In genomic region chr11:100113742-100114029, GRCm38 (mm10) we compare ENCODE assay signal across 24 mouse cellular contexts. TPM values are rescaled to one million over a fixed set of nuclear protein-coding genes. Genes with fewer than 3 reads are reported as not detected.
DNase-seq lines count a peak whose midpoint lies in the region; ATAC-seq and TF ChIP-seq lines count a peak whose summit lies in the region.
"Had no signal": no experiment of that assay in that cellular context is flagged by ENCODE, and none has a peak within 500 bp of the region (broad histone marks: within the 10 kb centered on the region; RNA-seq: fewer than 3 reads in every experiment).

No protein-coding gene starts in this region.

- H3K27ac ChIP-seq in lung, postnatal 0 days (ENCODE audit: low read length): no peak overlapping the region
- no peak overlapping the region for H3K27ac ChIP-seq in midbrain, embryonic 16.5 days (ENCODE audit: low read length)
- H3K27ac ChIP-seq: forebrain, embryonic 12.5 days; hindbrain, embryonic 13.5 days; liver, embryonic 12.5 days had no signal

- peak; percentile 54 for TF ChIP-seq EP300 in lung, postnatal 0 days (IDR thresholded peaks at IDR 0.05)

- 45% methylated on average over 2 of the region's 2 CpGs for WGBS in lung, postnatal 0 days
- 66% methylated on average over 2 of the region's 2 CpGs for WGBS in midbrain, embryonic 16.5 days

- ATAC-seq in lung, postnatal 0 days: peak; percentile 85
- no peak for ATAC-seq in midbrain, embryonic 16.5 days
- ATAC-seq: liver, embryonic 12.5 days had no signal

- H3K4me2 ChIP-seq in lung, postnatal 0 days (replicated peaks; ENCODE audit: low read depth, low read length): no peak overlapping the region
- H3K4me2 ChIP-seq in midbrain, embryonic 16.5 days (ENCODE audit: low read length): no peak overlapping the region
- H3K4me2 ChIP-seq: forebrain, embryonic 12.5 days; hindbrain, embryonic 13.5 days; liver, embryonic 12.5 days had no signal

- H3K9ac ChIP-seq in lung, postnatal 0 days (replicated peaks; ENCODE audit: low read depth): no peak overlapping the region
- H3K9ac ChIP-seq in midbrain, embryonic 16.5 days (ENCODE audit: low read depth, low read length): no peak overlapping the region
- H3K9ac ChIP-seq: forebrain, embryonic 12.5 days; hindbrain, embryonic 13.5 days; liver, embryonic 12.5 days had no signal

- no peaks in the 10 kb centered on the region for H3K27me3 ChIP-seq in lung, postnatal 0 days (replicated peaks; ENCODE audit: insufficient read depth, low read length)
- H3K27me3 ChIP-seq in midbrain, embryonic 16.5 days (ENCODE audit: control insufficient read depth, insufficient read depth, low read depth, low read length): no peaks in the 10 kb centered on the region
- H3K27me3 ChIP-seq: forebrain, embryonic 12.5 days; hindbrain, embryonic 13.5 days; liver, embryonic 12.5 days had no signal

- H3K4me3 ChIP-seq in lung, postnatal 0 days (ENCODE audit: low read depth, low read length): no peak overlapping the region
- H3K4me3 ChIP-seq in midbrain, embryonic 16.5 days (ENCODE audit: low read depth, low read length): no peak overlapping the region
- H3K4me3 ChIP-seq: forebrain, embryonic 12.5 days; hindbrain, embryonic 13.5 days; liver, embryonic 12.5 days had no signal

- no peaks in the 10 kb centered on the region for H3K36me3 ChIP-seq in lung, postnatal 0 days (ENCODE audit: insufficient read depth, low read length)
- H3K36me3 ChIP-seq in midbrain, embryonic 16.5 days (ENCODE audit: control insufficient read depth, insufficient read depth, low read length): no peaks in the 10 kb centered on the region
- H3K36me3 ChIP-seq: forebrain, embryonic 12.5 days; hindbrain, embryonic 13.5 days; liver, embryonic 12.5 days had no signal

- TF ChIP-seq CTCF in lung, postnatal 0 days (IDR thresholded peaks at IDR 0.05): no peak

- no peaks in the 10 kb centered on the region for H3K9me3 ChIP-seq in lung, postnatal 0 days (ENCODE audit: low read length)
- H3K9me3 ChIP-seq in midbrain, embryonic 16.5 days (replicated peaks; ENCODE audit: control insufficient read depth, low read length, poor library complexity, severe bottlenecking): no peaks in the 10 kb centered on the region
- H3K9me3 ChIP-seq: forebrain, embryonic 12.5 days; hindbrain, embryonic 13.5 days; liver, embryonic 12.5 days had no signal

- H3K4me1 ChIP-seq in lung, postnatal 0 days (ENCODE audit: insufficient read depth, low read depth, low read length): no peaks in the 10 kb centered on the region
- no peaks in the 10 kb centered on the region for H3K4me1 ChIP-seq in midbrain, embryonic 16.5 days (ENCODE audit: control insufficient read depth, insufficient read depth, low read length)
- H3K4me1 ChIP-seq: forebrain, embryonic 12.5 days; hindbrain, embryonic 13.5 days; liver, embryonic 12.5 days had no signal

- DNase-seq in urinary bladder, postnatal 14 days (ENCODE audit: low spot score): peak; percentile 54
- no peak for DNase-seq in urinary bladder, postnatal 4 days (ENCODE audit: low spot score in 2 of 2)
- DNase-seq in adrenal gland, postnatal 25 days: peak; percentile 43
- peak; percentile 65 for DNase-seq in lung, postnatal 0 days (ENCODE audit: low spot score)
- peak; percentile 41 for DNase-seq in yolk sac, embryonic 10.5 days (ENCODE audit: low spot score)
- no peak for DNase-seq in layer of hippocampus, postnatal 10 days (ENCODE audit: low spot score in 2 of 2)
- DNase-seq in left cerebral cortex, adult 9 months (ENCODE audit: low spot score in 2 of 2): no peak
- DNase-seq: cerebellum, adult 9-10 months; gastrocnemius, postnatal 25 days; heart, postnatal 10 days; kidney, adult 11 months; kidney, postnatal 4 days; midbrain, embryonic 14.5 days; thymus, postnatal 14 days had no signal

RNA-seq across cellular contexts. Expression of gene Krt13, which starts 7.7 kb away (rescaled TPM):
- total RNA-seq in adrenal gland, postnatal 25 days (2021): not detected in 2 replicates
- 0.60 and 0.68 TPM in 2 replicates for polyA plus RNA-seq in lung, postnatal 0 days (2015; fragmentation: Nextera tagmentation; extraction: Ambion mirVana)
- not detected for total RNA-seq in layer of hippocampus, postnatal 10 days (2021)
- polyA plus RNA-seq in midbrain, embryonic 16.5 days (2015; fragmentation: Nextera tagmentation; extraction: Ambion mirVana): 0.11 TPM in 1 of 2 replicates, not detected in the other
- total RNA-seq: gastrocnemius, postnatal 25 days; heart, adult 8-10 months; heart, postnatal 10 days; left cerebral cortex, adult 18-20 months; megakaryocyte progenitor cell, adult 5-6 weeks; MEL had no signal
- polyA plus RNA-seq: forebrain, embryonic 12.5 days; frontal cortex, adult 2 months; hindbrain, embryonic 13.5 days; limb, embryonic 11.5 days; liver, embryonic 12.5 days; midbrain, embryonic 14.5 days had no signal

RNA-seq across cellular contexts. Expression of gene Krt36, which starts 8.3 kb away (rescaled TPM):
- 0.18 TPM in 1 of 2 replicates, not detected in the other for total RNA-seq in adrenal gland, postnatal 25 days (2021)
- 0.11 TPM in 1 of 2 replicates, not detected in the other for polyA plus RNA-seq in lung, postnatal 0 days (2015; fragmentation: Nextera tagmentation; extraction: Ambion mirVana)
- total RNA-seq in layer of hippocampus, postnatal 10 days (2021): not detected
- not detected in 2 replicates for polyA plus RNA-seq in midbrain, embryonic 16.5 days (2015; fragmentation: Nextera tagmentation; extraction: Ambion mirVana)
- total RNA-seq: heart, adult 8-10 months; heart, postnatal 10 days; left cerebral cortex, adult 18-20 months; megakaryocyte progenitor cell, adult 5-6 weeks; MEL had no signal
- polyA plus RNA-seq: forebrain, embryonic 12.5 days; frontal cortex, adult 2 months; hindbrain, embryonic 13.5 days; liver, embryonic 12.5 days; midbrain, embryonic 14.5 days had no signal

RNA-seq across cellular contexts. Expression of gene Krt35, which starts 17.6 kb away (rescaled TPM):
- total RNA-seq in adrenal gland, postnatal 25 days (2021): not detected in 2 replicates
- polyA plus RNA-seq in lung, postnatal 0 days (2015; fragmentation: Nextera tagmentation; extraction: Ambion mirVana): not detected in 2 replicates
- not detected for total RNA-seq in layer of hippocampus, postnatal 10 days (2021)
- not detected in 2 replicates for polyA plus RNA-seq in midbrain, embryonic 16.5 days (2015; fragmentation: Nextera tagmentation; extraction: Ambion mirVana)
- total RNA-seq: gastrocnemius, postnatal 25 days; heart, adult 8-10 months; heart, postnatal 10 days; left cerebral cortex, adult 18-20 months; megakaryocyte progenitor cell, adult 5-6 weeks; MEL had no signal
- polyA plus RNA-seq: forebrain, embryonic 12.5 days; frontal cortex, adult 2 months; hindbrain, embryonic 13.5 days; limb, embryonic 11.5 days; liver, embryonic 12.5 days; midbrain, embryonic 14.5 days had no signal

RNA-seq across cellular contexts. Expression of gene Krt15, which starts 22.0 kb away (rescaled TPM):
- not detected in 2 replicates for total RNA-seq in adrenal gland, postnatal 25 days (2021)
- 28.1 and 58.8 TPM in 2 replicates for polyA plus RNA-seq in lung, postnatal 0 days (2015; fragmentation: Nextera tagmentation; extraction: Ambion mirVana)
- 1 to 10 TPM; 1.1 to 1.5 TPM for total RNA-seq in layer of hippocampus, postnatal 10 days (2021)
- 0.31 and 0.40 TPM in 2 replicates for polyA plus RNA-seq in midbrain, embryonic 16.5 days (2015; fragmentation: Nextera tagmentation; extraction: Ambion mirVana)
- total RNA-seq: gastrocnemius, postnatal 25 days; left cerebral cortex, adult 18-20 months; megakaryocyte progenitor cell, adult 5-6 weeks; MEL had no signal
- polyA plus RNA-seq: frontal cortex, adult 2 months; midbrain, embryonic 14.5 days had no signal

RNA-seq across cellular contexts. Expression of gene Krt32, which starts 25.7 kb away (rescaled TPM):
- total RNA-seq in adrenal gland, postnatal 25 days (2021): not detected in 2 replicates
- not detected in 2 replicates for polyA plus RNA-seq in lung, postnatal 0 days (2015; fragmentation: Nextera tagmentation; extraction: Ambion mirVana)
- total RNA-seq in layer of hippocampus, postnatal 10 days (2021): not detected
- not detected in 2 replicates for polyA plus RNA-seq in midbrain, embryonic 16.5 days (2015; fragmentation: Nextera tagmentation; extraction: Ambion mirVana)
- total RNA-seq: gastrocnemius, postnatal 25 days; heart, adult 8-10 months; heart, postnatal 10 days; left cerebral cortex, adult 18-20 months; megakaryocyte progenitor cell, adult 5-6 weeks; MEL had no signal
- polyA plus RNA-seq: forebrain, embryonic 12.5 days; hindbrain, embryonic 13.5 days; limb, embryonic 11.5 days; liver, embryonic 12.5 days; midbrain, embryonic 14.5 days had no signal

Comparison
In these comparisons a context has a peak if more than half of its experiments do, and no peak if none do; other contexts are left out.
1. DNase-seq: peak in urinary bladder, postnatal 14 days (single experiment), adrenal gland, postnatal 25 days (single experiment), lung, postnatal 0 days (single experiment) and yolk sac, embryonic 10.5 days (single experiment); none in urinary bladder, postnatal 4 days (0 of 2), layer of hippocampus, postnatal 10 days (0 of 2) and left cerebral cortex, adult 9 months (0 of 2).